Mouse (Mus musculus) G1E-ER4 (cell line): ENCODE data around the gene Pklr. TPM values are rescaled to one million over a fixed set of nuclear protein-coding genes. Genes with fewer than 3 reads are reported as not detected.

Experiments used
- GATA1 ChIP-seq: IDR thresholded peaks from one replicate; pipeline ENCODE4 v1.8.0; 2012; ENCODE audit warnings: low read length, inconsistent platforms
- polyA plus RNA-seq: library from polyadenylated mRNA; stranded (reverse); fragments of >175 nt; gene quantifications from 2 replicates; pipeline ENCODE4 v1.2.3, GENCODE M21; 2012

The Pklr gene
- polyA plus RNA-seq, 1 experiment, result 174 TPM

GRCm38 (mm10) chr3:89177242-89178106 is 41.5 kb downstream of the Pklr start, which contains the start of gene Scamp3:
Gene Scamp3 (plus strand): TSS chr3:89177473.
- no peak for TF ChIP-seq GATA1

GRCm38 (mm10) chr3:89178107-89178385 is 42.1 kb downstream of the Pklr start:
- TF ChIP-seq GATA1, result no peak

- no peak for TF ChIP-seq GATA1
Measured at GRCm38 (mm10) chr3:89179056-89179455, 43.1 kb downstream of the Pklr start.

- TF ChIP-seq GATA1, result no peak
Measured at GRCm38 (mm10) chr3:89181749-89182500, 46.0 kb downstream of the Pklr start.

GRCm38 (mm10) chr3:89182531-89183057 is 46.7 kb downstream of the Pklr start:
- TF ChIP-seq GATA1, result no peak

- no peak for TF ChIP-seq GATA1
Measured at GRCm38 (mm10) chr3:89183058-89183958, 47.4 kb downstream of the Pklr start, which contains the start of gene Fam189b. Gene Fam189b (plus strand): TSS chr3:89183143.

GRCm38 (mm10) chr3:89183959-89184315 is 48.0 kb downstream of the Pklr start:
- TF ChIP-seq GATA1, result no peak

- TF ChIP-seq GATA1, result no peak
Measured at GRCm38 (mm10) chr3:89187197-89187596, 51.3 kb downstream of the Pklr start.

- no peak for TF ChIP-seq GATA1
Measured at GRCm38 (mm10) chr3:89187690-89188477, 51.9 kb downstream of the Pklr start.

- no peak for TF ChIP-seq GATA1
Measured at GRCm38 (mm10) chr3:89188478-89188875, 52.5 kb downstream of the Pklr start.

GRCm38 (mm10) chr3:89190436-89190835 is 54.5 kb downstream of the Pklr start:
- TF ChIP-seq GATA1, result no peak

- no peak for TF ChIP-seq GATA1
Measured at GRCm38 (mm10) chr3:89193351-89193750, 57.4 kb downstream of the Pklr start.

GRCm38 (mm10) chr3:89193853-89194252 is 57.9 kb downstream of the Pklr start:
- no peak for TF ChIP-seq GATA1

Other genes with a start within 250 kb of the Pklr start
- 52.4 and 55.3 TPM in 2 replicates for gene Msto1, start 222.1 kb upstream of the Pklr start, polyA plus RNA-seq
- gene Ash1l, start 185.5 kb upstream of the Pklr start, polyA plus RNA-seq, result 3.6 and 3.8 TPM in 2 replicates
- gene Dap3, start 185.0 kb upstream of the Pklr start, polyA plus RNA-seq, result 68.5 and 160 TPM in 2 replicates
- 14.2 and 15.4 TPM in 2 replicates for gene Rusc1, start 42.8 kb upstream of the Pklr start, polyA plus RNA-seq
- gene Gm43738, start 35.0 kb upstream of the Pklr start, polyA plus RNA-seq, result 1.4 and 7.9 TPM in 2 replicates
- gene Fdps, start 34.2 kb upstream of the Pklr start, polyA plus RNA-seq, result 18.1 and 44.7 TPM in 2 replicates
- 0.91 and 1.2 TPM in 2 replicates for gene Hcn3, start 24.1 kb downstream of the Pklr start, polyA plus RNA-seq
- gene Clk2, start 28.7 kb downstream of the Pklr start, polyA plus RNA-seq, result 62.2 and 65.3 TPM in 2 replicates
- 190 and 239 TPM in 2 replicates for gene Scamp3, start 41.3 kb downstream of the Pklr start, polyA plus RNA-seq
- 7.3 and 13.1 TPM in 2 replicates for gene Fam189b, start 47.0 kb downstream of the Pklr start, polyA plus RNA-seq
- 2.0 and 2.9 TPM in 2 replicates for gene Gba, start 66.8 kb downstream of the Pklr start, polyA plus RNA-seq
- 0.19 and 0.37 TPM in 2 replicates for gene Thbs3, start 79.0 kb downstream of the Pklr start, polyA plus RNA-seq
- 392 and 458 TPM in 2 replicates for gene Mtx1, start 90.9 kb downstream of the Pklr start, polyA plus RNA-seq
- 0.18 TPM in 1 of 2 replicates, not detected in the other for gene Muc1, start 92.9 kb downstream of the Pklr start, polyA plus RNA-seq
- 135 and 200 TPM in 2 replicates for gene Krtcap2, start 109.8 kb downstream of the Pklr start, polyA plus RNA-seq
- gene Trim46, start 110.2 kb downstream of the Pklr start, polyA plus RNA-seq, result 2.4 and 2.8 TPM in 2 replicates
- 119 and 146 TPM in 2 replicates for gene Dpm3, start 123.2 kb downstream of the Pklr start, polyA plus RNA-seq
- not detected in 2 replicates for gene Slc50a1, start 134.4 kb downstream of the Pklr start, polyA plus RNA-seq
- not detected in 2 replicates for gene Efna1, start 145.0 kb downstream of the Pklr start, polyA plus RNA-seq
- gene Efna3, start 186.8 kb downstream of the Pklr start, polyA plus RNA-seq, result not detected in 2 replicates
- gene Efna4, start 201.9 kb downstream of the Pklr start, polyA plus RNA-seq, result 0.04 and 0.09 TPM in 2 replicates
- gene Adam15, start 213.9 kb downstream of the Pklr start, polyA plus RNA-seq, result not detected in 2 replicates
- gene Dcst2, start 225.8 kb downstream of the Pklr start, polyA plus RNA-seq, result not detected in 2 replicates
- gene Dcst1, start 229.1 kb downstream of the Pklr start, polyA plus RNA-seq, result not detected in 2 replicates